Mouse (Mus musculus) left cerebral cortex, postnatal 4 days (tissue): ENCODE results near the gene Mlxipl. TPM values are rescaled to one million over a fixed set of nuclear protein-coding genes. Genes with fewer than 3 reads are reported as not detected.

Experiments used
- DNase-seq: peaks from one replicate; pipeline ENCODE4 v3.0.0-alpha.2; 2022
- intact Hi-C: fragments of 180-260 bp; cut with DNase I; formaldehyde crosslinking; loops from one replicate; pipeline ENCODE4 v1.15.1; 2025
- total RNA-seq, 2 experiments: library from RNA; stranded (reverse); gene quantifications; 2 replicates each; pipeline ENCODE4 v1.2.3; 2021

The Mlxipl gene
- total RNA-seq, 2 experiments from 2014 or later, result 1.6 to 2.4 TPM

DNA sequence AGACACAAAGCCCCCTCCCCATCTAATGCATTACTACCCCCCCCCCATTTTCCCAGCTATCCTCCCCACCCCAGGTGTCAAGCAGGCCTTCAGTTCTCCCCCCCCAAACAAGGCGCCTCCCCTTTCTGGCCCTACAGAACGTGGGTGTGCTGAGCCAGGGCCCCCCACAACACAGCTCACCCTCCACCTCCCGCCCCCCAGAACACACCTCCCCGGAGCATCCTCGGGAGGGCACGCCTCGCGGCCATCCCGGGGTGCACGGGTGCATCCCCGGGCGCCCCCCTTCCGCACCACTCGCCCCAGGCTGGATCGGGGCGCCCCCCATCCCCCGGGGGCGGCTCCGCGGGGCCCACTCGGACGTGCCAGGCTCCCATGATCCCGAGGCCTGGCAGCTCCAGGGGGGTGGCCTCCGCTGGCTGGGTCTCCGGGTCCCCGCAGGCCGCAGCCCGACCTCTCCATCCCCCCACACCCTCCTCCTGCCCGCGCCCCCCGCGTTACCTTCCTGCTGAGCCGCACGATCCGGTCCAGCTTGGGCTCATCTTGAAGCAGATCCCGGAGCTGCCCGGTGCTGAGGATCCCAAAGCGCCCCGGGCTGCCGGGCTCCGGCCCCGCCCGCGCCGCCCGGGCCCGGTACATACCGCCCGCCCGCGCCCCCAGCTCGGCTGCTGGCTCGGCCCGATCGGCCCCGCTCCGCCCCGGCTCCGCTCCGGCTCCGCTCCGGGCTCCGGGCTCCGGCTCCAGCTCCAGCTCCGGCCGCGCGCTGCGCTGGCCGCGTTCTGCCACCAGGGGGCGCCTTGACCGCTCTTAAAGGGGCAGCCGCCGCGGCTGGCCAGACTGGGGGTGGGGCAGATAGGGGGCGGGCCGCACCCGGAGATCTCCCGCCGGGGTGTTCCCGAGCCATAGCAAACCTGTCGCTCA, 11.9 kb upstream of the Mlxipl start, which contains the start of gene Vps37d:
Vps37d (minus strand) TSS at position 703 of the 918 bp plus-strand sequence.
- intact Hi-C loops, result no loop called here
- peak; percentile 97 for DNase-seq

DNA sequence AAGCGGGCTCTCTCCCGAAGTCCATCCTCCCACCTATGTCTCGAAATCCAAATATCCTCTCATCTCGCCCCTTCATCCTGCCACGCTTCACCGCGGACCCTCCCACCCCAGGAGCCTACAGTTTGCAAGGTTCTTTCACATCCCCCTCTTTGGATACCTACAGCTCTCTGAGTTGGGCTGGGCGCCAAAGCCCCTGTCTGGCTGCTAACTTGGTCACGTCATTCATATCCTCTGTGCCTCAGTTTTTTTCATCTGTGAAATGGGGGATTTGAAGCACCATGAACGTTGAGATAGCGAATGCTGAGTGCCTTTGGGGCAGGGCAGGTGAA, 11.2 kb upstream of the Mlxipl start:
- intact Hi-C loops, result no loop called here
- DNase-seq, result peak; percentile 77

DNA sequence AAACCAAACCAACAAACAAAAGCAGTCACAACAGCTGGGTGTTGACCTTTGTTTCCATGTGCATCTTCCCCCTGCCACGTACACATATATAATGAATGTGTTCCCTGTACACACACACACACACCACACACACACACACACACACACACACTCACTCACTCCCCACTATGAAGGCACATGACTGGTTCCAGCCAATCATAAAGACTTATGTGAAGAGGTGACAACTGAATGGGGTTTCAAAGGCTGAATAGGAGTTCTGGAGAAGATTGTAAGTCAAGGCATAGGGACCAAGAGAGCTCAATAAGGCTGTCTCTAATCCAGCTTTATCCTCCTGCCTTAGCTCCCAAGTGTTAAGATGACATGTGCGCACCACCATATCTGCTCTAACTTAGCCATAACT, 10.1 kb upstream of the Mlxipl start:
- intact Hi-C loops, result no loop called here

DNA sequence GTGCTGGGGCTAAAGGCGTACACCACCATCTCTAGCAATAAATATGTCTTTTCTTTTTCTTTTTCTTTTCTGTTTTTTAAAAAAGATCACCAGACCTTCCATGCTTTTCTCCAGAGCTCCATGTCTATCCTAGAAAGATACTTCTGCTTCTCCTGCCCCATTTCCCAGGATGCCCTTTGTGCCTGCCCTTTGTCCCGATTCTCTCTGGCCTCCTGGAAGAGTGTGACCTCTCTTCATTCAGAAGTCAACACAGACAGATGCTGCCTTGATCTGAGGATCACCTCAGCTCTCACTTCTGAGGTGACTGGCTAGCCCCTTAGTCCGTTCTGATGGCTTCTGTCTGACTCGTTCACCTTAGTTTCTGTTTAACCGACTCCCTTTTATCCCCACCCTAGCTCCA, 9.2 kb upstream of the Mlxipl start:
- intact Hi-C loops, result no loop called here
- no peak for DNase-seq

More for the DNA sequence above, 10.1 kb upstream of the Mlxipl start:
- DNase-seq, result no peak

DNA sequence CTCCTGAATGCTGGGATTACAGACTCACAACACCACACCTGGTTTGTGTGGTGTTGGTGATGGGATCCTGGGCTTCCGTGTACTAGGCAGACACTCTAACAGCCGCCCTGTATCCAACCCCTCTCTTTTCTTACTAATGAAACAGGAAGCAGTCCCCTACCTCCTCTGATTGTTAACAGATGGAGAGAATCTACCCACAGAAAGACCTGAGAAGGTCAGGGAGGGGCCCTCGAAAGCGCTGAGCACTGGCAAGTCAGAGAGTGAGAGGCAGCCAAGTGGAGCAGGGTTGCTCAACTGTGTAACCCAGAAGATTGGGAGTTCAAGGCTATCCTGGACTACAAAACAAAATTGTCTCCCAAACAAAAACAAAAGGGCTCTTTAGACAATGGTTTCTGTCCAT, 2.8 kb upstream of the Mlxipl start:
- intact Hi-C loops, result no loop called here
- no peak for DNase-seq

DNA sequence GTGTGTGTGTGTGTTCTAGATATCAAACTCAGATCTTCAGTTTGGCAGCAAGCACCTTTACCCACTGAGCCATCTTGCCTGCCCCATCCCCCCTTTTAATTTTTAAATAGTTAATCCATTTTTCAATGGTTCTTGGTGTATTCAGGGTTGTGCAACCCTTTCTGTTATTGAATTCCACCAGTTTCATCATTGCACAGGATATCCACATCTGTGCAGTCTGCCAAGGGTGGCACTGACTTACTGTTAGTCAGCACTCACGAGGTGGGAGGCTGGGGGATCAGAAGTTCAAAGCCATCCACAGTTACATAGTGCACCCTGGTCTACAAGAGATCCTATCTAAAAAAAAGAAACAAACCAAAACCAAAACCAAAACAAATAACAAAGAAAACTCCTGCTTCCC, 11.3 kb downstream of the Mlxipl start:
- no peak for DNase-seq
- intact Hi-C loops, result no loop called here

DNA sequence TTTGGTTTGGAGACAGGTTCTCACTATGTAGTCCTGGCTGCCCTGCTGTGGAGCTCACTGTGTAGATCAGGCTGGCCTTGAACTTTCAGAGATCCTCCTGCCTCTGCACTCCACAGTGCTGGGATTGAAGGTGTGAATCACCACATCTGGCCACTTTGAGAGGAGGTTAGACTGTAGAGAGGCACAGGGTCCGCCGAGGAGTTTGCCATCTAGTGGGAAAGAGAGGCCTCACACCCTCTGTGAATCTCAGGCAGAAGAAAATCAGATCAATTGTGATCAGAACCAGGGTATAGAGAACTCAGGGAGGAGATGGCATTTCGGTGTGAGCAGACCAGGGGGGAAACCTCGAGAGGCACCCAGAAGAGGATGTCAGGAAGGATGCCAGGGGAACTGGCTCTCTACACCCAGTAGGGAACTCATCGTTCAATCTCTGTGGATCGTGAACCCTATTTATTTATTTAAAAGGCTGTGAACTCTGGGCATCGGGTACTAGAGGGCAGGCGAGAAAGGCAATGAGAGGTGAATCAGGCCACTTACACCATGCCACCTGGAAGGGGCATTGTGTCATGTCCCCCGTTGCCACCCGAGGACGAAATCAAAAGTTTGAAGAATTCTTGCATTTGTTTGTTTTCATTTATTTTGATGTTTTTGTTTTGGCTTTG, 14.4 kb downstream of the Mlxipl start:
- intact Hi-C loops, result no loop called here
- no peak for DNase-seq

DNA sequence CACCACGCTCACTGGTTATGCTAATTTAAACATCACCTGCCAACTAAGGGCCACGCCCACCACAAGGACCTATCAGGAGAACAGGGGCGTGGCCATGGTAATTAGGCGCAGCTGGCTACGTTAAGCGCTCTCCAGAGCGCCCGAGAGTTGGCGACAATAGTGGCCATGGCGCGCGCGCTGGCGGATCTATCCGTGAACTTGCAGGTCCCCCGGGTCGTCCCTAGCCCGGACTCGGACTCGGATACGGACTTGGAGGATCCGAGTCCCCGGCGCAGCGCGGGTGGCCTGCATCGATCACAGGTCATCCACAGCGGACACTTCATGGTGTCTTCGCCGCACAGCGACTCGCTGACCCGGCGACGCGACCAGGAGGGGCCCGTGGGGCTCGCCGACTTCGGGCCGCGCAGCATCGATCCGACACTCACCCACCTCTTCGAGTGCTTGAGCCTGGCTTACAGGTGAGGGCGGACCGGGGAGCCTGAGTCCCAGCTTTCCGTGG, 17.1 kb downstream of the Mlxipl start:
- DNase-seq, result peak; percentile 85
- intact Hi-C loops, result no loop called here

DNA sequence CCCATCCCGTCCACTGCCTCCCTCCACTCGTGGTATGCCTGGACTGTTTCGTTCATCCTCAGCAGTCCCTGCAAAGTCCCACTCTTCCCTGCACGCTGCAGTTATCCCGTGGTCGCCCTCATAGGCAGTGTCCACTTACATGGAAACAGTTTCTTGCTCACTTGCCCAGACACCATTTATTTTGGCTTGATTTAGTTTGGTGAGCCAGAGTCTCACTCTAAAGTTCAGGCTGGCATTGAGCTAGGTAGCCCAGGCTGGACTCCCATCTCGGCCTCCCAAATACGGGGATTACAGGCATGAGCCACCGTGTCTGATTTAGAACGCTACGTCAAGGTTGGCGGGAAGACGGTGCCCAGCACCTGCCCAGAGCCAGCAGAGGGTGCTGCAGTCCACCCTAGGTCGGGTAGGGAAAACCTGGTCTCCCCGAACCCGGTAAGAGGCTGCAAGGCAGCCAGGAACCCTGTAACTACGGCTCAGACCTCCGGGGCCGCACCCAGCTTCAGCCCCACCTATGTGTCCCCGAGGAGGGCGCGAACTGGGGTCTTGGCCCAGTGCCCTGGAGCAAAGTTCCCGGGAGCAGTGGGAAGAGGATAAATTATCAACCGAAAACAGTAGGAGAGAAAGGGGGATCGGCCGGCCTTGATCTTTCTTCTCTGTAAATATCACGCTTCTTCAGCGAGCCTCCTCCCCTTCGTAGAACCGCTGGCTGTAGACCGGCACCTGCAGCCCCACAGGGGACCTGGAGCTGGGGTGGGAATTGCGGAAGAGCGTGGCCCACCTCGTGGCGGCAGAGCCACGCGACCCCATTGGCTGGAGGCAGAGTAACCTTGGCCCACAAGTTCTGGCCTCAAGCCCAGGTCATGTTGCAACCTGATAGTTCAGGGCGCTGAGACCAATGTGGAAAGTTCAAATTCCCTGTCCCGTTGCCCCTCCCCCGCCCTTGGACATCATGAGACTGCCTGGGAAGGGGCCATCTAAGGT, 18.1 kb downstream of the Mlxipl start:
- DNase-seq, result peak; percentile 57
- intact Hi-C loops, result no loop called here

DNA sequence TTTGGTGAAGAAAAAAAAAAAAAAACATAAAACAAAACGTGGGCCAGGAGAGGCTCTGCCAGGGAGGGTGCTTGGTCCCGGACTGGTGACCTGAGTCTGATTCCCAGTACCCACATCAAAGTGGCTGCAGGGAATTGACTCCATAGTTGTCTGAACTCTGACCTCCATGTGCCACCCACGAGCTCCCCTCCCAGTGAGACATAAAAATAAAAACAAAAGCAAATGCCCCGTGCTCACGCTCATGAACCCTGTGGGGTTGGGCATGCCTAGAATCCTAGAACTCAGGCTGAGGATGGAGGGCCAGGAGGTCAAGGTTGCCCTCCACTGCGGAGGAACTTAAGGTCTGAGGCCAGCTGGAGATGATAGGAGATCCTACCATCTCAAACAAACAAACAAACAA, 19.3 kb downstream of the Mlxipl start:
- intact Hi-C loops, result no loop called here
- no peak for DNase-seq

DNA sequence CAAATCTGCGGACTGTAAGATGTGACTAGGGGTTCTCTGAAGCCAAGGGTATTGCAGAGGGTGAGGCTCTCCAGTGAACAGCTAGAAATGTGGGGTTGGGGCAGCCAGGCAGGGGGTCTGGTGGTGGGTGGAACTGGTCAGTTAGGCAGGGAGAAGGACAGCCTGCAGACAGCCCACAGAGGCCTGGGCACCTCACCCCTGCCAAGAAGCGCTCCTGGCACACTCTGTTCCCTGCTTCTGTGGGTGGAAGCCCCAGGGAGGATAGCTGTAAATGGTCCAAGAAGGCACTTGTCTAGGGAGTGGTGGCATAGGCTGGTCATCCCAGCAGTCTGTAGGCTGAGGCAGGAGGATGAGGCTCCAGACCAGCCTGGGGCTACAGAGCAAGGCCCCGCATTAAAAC, 19.7 kb downstream of the Mlxipl start:
- intact Hi-C loops, result no loop called here
- no peak for DNase-seq

DNA sequence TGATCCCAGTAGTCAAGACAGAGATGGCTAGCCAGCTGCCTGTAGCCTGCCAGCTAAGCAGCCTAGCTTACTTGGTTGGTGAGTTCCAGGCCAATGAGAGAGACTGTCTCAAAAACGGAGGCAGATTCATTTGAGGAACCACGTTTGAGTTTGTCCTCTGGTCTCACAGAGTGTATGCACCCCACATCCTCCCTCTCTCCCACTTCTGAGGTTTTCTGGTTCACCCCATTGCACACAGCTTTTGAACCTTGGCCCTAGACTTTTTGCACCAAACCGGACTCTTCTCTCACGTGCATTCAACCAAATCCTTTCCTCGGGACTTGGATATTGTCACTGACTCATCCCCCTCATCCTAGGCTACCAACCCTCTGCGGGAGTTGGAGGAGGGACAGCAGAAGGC, 20.3 kb downstream of the Mlxipl start:
- intact Hi-C loops, result no loop called here
- DNase-seq, result no peak

DNA sequence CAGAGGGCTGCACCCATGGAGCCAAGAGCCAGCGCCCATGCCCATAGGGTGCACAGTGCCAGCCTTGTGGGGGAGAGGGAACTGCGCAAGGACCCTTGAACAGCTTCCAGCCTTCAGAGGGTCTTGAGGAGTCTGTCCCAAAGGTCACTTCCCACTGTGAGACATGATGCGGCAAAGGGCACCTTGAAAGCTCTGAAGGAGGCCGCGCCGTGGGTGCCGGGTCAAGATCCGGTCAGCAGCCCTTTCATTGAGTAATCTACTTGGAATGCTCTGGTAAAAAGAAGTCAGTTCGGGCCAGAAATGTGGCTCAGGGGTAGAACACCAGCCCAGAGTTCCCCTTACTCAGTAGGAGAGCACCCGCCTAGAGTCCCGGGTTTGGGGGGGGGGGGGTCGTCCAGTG, 24.1 kb downstream of the Mlxipl start:
- no peak for DNase-seq
- intact Hi-C loops, result no loop called here

DNA sequence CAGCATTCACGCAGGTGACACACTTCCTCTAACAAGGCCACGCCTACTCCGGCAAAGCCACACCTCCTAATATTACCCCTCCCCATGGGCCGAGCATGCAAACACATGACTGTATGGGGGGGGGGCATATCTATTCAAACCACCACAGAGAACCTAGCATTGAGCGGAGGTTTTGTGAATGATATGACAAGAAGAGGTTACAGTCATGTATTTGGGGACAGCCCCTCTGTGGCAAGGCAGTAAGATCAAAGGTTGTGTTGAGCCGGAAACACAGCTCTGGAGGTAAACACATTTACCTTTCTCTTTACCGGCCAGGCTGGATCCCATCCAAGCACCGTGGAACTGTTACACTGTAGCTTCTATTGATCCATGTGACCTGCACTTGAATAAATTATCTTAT, 25.6 kb downstream of the Mlxipl start:
- intact Hi-C loops, result no loop called here
- no peak for DNase-seq

DNA sequence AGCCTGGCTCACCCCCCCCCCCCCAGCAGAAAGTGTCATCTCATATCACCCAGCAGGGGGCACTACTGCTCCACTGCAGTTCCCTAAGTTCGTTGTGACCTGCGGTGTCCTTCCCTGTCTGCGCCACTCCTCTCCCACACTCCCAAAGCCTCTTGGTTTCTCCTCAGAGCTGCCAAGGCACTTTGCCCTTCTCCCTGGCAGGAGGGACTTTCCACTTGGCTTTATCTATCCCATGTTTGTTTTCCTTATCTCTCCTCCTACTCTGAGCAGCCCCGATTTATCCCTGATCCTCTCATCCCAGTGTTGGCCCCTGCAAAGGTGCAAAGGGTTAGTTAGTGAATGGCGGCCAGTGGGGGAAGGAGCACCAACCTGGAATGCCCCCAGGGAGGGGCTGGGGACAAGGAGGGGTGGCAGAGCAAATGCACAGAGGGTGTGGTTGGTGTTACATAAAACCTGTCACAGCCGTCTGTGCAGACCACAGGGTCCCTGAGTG, 28.9 kb downstream of the Mlxipl start:
- intact Hi-C loops, result no loop called here
- DNase-seq, result peak; percentile 53

DNA sequence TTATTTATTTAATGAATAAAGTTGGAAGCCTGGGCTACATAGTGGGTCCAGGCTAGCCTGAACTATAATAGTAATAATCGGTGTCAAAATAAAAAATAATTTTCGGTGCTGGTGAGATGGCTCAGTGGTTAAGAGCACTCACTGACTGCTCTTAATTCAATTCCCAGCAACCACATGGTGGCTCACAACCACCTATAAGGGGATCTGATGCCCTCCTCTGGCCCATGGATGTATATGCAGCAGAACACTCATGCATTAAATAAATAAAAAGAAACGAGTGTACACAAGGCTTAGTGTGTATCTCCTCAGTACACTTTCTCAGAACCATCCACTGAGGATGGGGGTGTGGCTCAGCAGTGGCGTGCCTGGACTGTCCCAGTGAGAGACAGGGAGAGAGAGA, 31.1 kb downstream of the Mlxipl start:
- DNase-seq, result no peak
- intact Hi-C loops, result no loop called here

DNA sequence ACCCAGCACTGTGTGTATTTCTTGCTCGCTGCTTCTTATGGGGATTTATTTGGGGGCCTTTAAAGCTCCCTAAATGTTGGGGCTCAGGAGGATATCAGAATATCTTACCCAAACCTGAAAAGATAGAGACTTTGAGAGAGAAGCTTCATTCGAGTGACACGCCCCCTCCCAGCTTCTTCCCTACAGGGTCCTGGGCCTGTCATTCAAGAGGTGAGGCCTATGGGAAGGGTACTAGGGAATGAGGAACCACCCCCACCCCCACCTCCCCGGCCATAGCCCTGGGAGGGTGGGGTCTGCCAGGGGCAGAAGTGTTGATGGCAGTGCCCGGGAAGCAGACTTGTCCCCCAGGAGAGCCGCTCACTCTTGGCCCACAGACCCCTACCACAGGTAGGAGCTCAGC, 36.4 kb downstream of the Mlxipl start:
- no peak for DNase-seq
- intact Hi-C loops, result no loop called here

DNA sequence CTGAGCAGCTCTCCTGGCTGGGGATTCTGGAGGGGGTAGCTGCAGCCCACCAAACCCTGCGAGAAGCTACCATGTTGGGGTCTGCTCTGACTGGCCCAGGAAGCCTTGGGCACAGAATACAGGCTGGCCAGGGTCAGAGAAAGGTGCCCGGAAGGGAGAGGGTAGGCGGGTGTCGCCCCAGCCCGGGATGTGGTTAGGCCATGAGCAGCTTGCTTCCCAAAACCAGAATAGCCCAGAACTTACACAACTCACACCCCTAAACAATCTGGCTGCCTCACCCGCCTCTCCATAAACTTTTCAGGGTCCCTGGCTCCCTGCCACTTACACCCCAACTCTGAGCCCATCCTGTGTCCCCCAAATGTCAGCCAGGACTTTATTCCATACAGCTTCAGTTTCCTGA, 38.0 kb downstream of the Mlxipl start:
- intact Hi-C loops, result no loop called here
- DNase-seq, result no peak

DNA sequence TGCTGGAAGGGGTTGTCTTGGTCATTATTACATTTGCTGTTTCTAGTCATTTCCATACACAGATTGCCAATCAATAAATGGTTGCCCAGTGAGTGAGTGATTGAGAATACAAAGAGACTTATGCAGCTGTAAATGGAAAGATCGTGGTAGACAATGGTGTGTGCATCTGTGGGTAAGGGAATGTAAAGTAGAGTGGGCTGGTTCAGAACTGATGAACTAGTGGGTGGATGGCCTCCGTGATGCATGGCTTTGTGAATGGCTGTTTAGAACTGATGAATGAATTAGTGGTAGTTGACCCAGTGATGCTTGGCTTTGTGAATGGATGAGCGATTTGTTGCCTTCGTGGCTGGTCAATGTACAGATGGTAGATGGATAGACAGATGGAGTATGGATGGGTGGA, 40.1 kb downstream of the Mlxipl start:
- intact Hi-C loops, result no loop called here
- DNase-seq, result no peak

DNA sequence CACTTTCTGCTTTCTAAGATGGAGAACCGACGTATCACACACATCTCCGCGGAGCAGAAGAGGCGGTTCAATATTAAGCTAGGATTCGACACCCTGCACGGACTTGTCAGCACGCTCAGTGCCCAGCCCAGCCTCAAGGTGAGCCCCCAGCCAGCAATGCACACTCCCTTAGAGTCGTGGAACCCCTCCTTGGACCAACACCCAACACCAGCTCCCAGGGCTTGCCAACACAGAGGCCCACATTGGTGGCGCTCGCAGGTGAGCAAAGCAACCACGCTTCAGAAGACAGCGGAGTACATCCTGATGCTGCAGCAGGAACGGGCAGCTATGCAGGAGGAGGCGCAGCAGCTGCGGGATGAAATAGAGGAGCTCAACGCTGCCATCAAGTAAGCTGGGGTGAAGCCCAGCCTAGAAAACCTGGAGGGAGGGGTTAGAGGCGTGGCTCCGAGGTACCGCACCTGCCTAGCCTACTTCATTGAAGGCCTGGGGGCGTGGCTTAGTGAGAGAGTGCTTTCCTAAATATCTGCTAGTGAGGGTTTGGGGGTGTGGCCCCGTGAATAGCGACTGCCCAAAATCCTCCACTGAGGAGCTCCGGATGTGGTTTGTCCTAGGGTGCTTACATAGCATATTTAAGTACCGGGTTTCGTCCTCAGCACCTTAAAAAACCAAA, 44.2 kb downstream of the Mlxipl start:
- intact Hi-C loops, result no loop called here
- DNase-seq, result no peak
